Mouse (Mus musculus) CD4-positive, CD25-positive, alpha-beta regulatory T cell, adult 2 months (primary cell): ENCODE data around the gene 2300009A05Rik.

Experiments
- DNase-seq: peaks from one replicate; pipeline ENCODE4 v3.0.0-alpha.2; 2012; ENCODE audit warnings: low read depth, low spot score

The 2300009A05Rik gene

GRCm38 (mm10) chr9:63348146-63348545, 50.9 kb downstream of the 2300009A05Rik start:
- no peak for DNase-seq

DNA sequence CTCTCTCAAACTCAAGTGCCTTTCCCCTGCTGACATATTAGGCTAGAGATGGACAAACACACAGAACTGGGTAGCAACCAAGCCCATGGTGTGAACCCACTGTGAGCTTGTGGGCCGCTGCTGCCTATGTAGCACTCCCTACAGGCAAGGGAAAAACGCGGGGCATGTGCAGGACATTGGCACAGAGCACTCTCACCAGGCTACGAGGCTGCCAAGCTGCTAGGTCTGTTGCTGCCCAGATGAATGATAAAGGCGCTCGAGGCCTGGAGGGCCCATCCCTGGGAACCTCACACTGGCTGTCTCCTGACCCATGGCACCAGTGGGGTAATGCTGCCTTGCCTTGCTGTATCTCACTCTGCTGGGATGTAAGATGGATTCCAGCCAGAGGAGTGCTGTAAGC, 53.0 kb downstream of the 2300009A05Rik start:
- no peak for DNase-seq
